Mouse (Mus musculus): ENCODE results near the gene Wipf2. TPM values are rescaled to one million over a fixed set of nuclear protein-coding genes. Genes with fewer than 3 reads are reported as not detected.
A peak's percentile ranks its signal among the peaks of the same experiment; 100 is the strongest.

The Wipf2 gene
- total RNA-seq, 2 experiments from 2014 or later, result 68.6 to 70.9 TPM

- peak overlapping the region; percentile 97 for H3K4me3 ChIP-seq
- DNase-seq (ENCODE audit: low spot score in 2 of 2), result no peak
- peak overlapping the region; percentile 98 for H3K27ac ChIP-seq
- TF ChIP-seq CTCF (conservative IDR thresholded peaks at IDR 0.05), result no peak
Measured at GRCm38 (mm10) chr11:98837917-98838316, 25.5 kb upstream of the Wipf2 start.

- TF ChIP-seq CTCF (conservative IDR thresholded peaks at IDR 0.05), result no peak
- peak overlapping the region; percentile 97 for H3K4me3 ChIP-seq
- H3K27ac ChIP-seq, result peak overlapping the region; percentile 98
- DNase-seq (ENCODE audit: low spot score in 2 of 2), result peak; percentile 73 to 87
Measured at GRCm38 (mm10) chr11:98838512-98838911, 24.9 kb upstream of the Wipf2 start.

- peak overlapping the region; percentile 97 for H3K4me3 ChIP-seq
- H3K27ac ChIP-seq, result peak overlapping the region; percentile 98
- no peak for TF ChIP-seq CTCF (conservative IDR thresholded peaks at IDR 0.05)
- DNase-seq (ENCODE audit: low spot score in 2 of 2), result no peak
Measured at GRCm38 (mm10) chr11:98839402-98839801, 24.0 kb upstream of the Wipf2 start.

- peak overlapping the region; percentile 97 for H3K4me3 ChIP-seq
- no peak for DNase-seq (ENCODE audit: low spot score in 2 of 2)
- TF ChIP-seq CTCF (conservative IDR thresholded peaks at IDR 0.05), result no peak
- peak overlapping the region; percentile 98 for H3K27ac ChIP-seq
Measured at GRCm38 (mm10) chr11:98839897-98840296, 23.5 kb upstream of the Wipf2 start.

- TF ChIP-seq CTCF (conservative IDR thresholded peaks at IDR 0.05), result peak; percentile 62
- peak overlapping the region; percentile 60 for H3K27ac ChIP-seq
- no peak overlapping the region for H3K4me3 ChIP-seq
- DNase-seq (ENCODE audit: low spot score in 2 of 2), result no peak
Measured at GRCm38 (mm10) chr11:98846016-98846415, 17.4 kb upstream of the Wipf2 start.

GRCm38 (mm10) chr11:98846865-98847604, 16.4 kb upstream of the Wipf2 start:
- Histone ChIP-seq H3K4me3 (no peak overlapping the region), H3K27ac (peak overlapping the region; percentile 29; the same call in 1 of the 2 replicates)
- no peak for DNase-seq (ENCODE audit: low spot score in 2 of 2)
- no peak for TF ChIP-seq CTCF (conservative IDR thresholded peaks at IDR 0.05)

- no peak for DNase-seq (ENCODE audit: low spot score in 2 of 2)
- no peak overlapping the region for H3K4me3 ChIP-seq
- H3K27ac ChIP-seq, result peak overlapping the region; percentile 90
- no peak for TF ChIP-seq CTCF (conservative IDR thresholded peaks at IDR 0.05)
Measured at GRCm38 (mm10) chr11:98849196-98849894, 14.1 kb upstream of the Wipf2 start.

- Histone ChIP-seq H3K4me3 (peak overlapping the region; percentile 31), H3K27ac (peak overlapping the region; percentile 90)
- TF ChIP-seq CTCF (conservative IDR thresholded peaks at IDR 0.05), result no peak
- DNase-seq (ENCODE audit: low spot score in 2 of 2), result peak; percentile 63 to 66
Measured at GRCm38 (mm10) chr11:98850100-98851093, 13.0 kb upstream of the Wipf2 start.

- DNase-seq (ENCODE audit: low spot score in 2 of 2), result no peak
- Histone ChIP-seq H3K4me3 (no peak overlapping the region), H3K27ac (no peak overlapping the region)
- TF ChIP-seq CTCF (conservative IDR thresholded peaks at IDR 0.05), result peak; percentile 40
Measured at GRCm38 (mm10) chr11:98854116-98854515, 9.3 kb upstream of the Wipf2 start.

- Histone ChIP-seq H3K4me3 (no peak overlapping the region), H3K27ac (no peak overlapping the region)
- no peak for DNase-seq (ENCODE audit: low spot score in 2 of 2)
- TF ChIP-seq CTCF (conservative IDR thresholded peaks at IDR 0.05), result no peak
Measured at GRCm38 (mm10) chr11:98854659-98855058, 8.8 kb upstream of the Wipf2 start.

- Histone ChIP-seq H3K27ac (no peak overlapping the region), H3K4me3 (no peak overlapping the region)
- peak; percentile 82 for TF ChIP-seq CTCF (conservative IDR thresholded peaks at IDR 0.05)
- peak; percentile 86 to 93 for DNase-seq (ENCODE audit: low spot score in 2 of 2)
Measured at GRCm38 (mm10) chr11:98858759-98859731, 4.4 kb upstream of the Wipf2 start.

Measured in layer of hippocampus, adult 2 months (tissue).